Mouse (Mus musculus): ENCODE data around the gene Olfr312. TPM values are rescaled to one million over a fixed set of nuclear protein-coding genes. Genes with fewer than 3 reads are reported as not detected.
"Not testable (repeated sequence)": the region's sequence is repeated elsewhere in the genome, so short reads cannot be mapped to it uniquely, and the experiment has no call there.

The Olfr312 gene
- not detected for total RNA-seq (2021)

DNA sequence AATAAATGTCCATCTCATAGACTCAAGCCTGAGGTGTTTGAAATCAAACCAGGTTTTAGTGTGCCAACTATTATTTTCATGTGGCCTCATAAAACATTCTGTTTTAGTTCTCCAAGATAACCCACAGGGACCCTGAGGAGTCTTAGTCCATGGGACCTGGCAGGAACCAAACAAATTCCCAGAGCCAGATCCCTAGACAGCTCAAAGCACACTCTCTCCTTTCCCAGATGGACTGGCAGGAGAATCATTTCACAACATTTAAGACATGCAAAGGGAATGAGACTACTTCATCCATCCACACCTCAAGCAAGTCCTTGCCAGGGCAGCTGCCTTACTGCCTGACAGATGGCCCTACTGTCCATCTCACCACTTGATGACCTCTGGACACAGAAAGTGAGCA is at the start of gene Olfr312:
Olfr312 (plus strand) TSS at position 301 of the 400 bp plus-strand sequence.
- DNase-seq; intact Hi-C loops (cut with DNase I): not testable (repeated sequence)

DNA sequence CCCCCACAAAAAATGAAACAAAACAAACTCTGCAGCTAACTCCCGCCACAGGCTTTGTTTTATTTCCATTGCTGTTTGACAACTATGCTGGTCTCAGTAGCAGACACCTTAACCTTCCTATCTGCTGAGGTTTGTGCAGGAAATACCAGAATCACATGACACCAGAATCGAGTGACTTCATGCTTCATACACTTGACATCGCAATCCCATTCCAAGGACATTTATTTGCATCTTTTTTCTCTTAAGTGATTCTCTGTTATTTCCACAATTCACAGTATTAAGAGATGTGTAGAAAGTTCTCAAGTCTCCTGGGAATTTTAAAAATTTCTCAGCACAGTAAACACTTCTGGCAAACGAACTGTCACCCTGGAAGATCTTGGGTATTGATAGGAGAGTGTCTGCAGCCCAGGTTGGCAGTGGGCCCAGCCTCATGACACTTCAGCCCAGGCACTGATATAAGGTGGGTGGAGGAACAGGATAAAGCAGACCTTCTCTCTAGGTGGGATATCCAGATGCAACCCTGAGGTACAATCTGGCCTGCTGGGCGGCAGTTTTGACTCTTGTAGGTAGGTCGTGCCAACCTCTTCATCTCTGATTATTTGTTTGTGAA is 46.5 kb upstream of the Olfr312 start, which contains the start of gene Olfr314:
Olfr314 (plus strand) TSS at position 473 of the 610 bp plus-strand sequence.
- DNase-seq = no peak
- intact Hi-C loops (cut with DNase I) = no loop called here

GRCm38 (mm10) chr11:58784182-58784581 is 44.9 kb upstream of the Olfr312 start:
- intact Hi-C loops (cut with DNase I) = no loop called here
- no peak for DNase-seq

DNA sequence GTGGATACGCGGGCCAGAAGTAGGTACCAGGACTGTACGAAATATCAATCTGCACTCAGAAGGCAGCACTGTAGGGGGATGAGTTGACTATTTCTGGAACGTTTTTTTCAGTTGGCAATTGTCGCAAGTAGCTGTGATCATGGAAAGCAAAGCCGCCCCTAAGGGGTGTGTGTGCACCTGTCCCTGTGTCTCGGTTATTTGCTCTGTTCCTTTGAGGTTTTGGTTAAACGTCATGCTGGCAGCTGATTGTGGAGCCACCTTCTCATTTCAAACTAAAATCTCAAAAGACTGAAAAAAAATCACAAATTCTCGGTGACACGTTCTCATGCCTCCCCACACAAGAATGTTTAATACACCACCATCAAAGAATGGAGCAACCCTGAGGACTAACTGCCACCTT is 41.4 kb upstream of the Olfr312 start:
- intact Hi-C loops (cut with DNase I) = no loop called here
- no peak for DNase-seq

- DNase-seq = no peak
- intact Hi-C loops (cut with DNase I) = no loop called here
These were observed 40.7 kb upstream of the Olfr312 start for GRCm38 (mm10) chr11:58788346-58788745.

DNA sequence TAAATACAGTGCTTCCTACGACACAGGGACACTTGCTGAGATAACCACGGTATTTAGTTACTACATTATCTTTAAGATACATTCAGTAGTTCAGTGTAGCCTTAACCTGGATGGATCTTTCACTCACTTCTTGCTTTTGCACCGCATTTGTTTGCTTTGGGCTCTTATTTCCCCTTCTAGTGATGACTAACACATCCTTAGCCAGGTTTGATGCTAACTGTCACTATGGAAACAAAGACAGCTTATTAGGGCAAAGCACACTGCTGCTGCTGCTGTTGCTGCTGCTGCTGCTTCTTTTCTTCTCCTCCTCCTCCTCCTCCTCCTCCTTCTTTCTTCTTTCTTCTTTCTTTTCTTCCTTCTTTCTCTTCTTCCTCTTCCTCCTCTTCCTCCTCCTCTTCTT is 39.5 kb upstream of the Olfr312 start:
- no peak for DNase-seq
- intact Hi-C loops (cut with DNase I) = no loop called here

GRCm38 (mm10) chr11:58790053-58790452 is 39.0 kb upstream of the Olfr312 start:
- DNase-seq = no peak
- intact Hi-C loops (cut with DNase I) = no loop called here

- DNase-seq = no peak
- intact Hi-C loops (cut with DNase I) = no loop called here
These were observed 38.4 kb upstream of the Olfr312 start for GRCm38 (mm10) chr11:58790646-58791045.

GRCm38 (mm10) chr11:58795856-58796255 is 33.2 kb upstream of the Olfr312 start:
- intact Hi-C loops (cut with DNase I) = no loop called here
- DNase-seq = no peak

DNA sequence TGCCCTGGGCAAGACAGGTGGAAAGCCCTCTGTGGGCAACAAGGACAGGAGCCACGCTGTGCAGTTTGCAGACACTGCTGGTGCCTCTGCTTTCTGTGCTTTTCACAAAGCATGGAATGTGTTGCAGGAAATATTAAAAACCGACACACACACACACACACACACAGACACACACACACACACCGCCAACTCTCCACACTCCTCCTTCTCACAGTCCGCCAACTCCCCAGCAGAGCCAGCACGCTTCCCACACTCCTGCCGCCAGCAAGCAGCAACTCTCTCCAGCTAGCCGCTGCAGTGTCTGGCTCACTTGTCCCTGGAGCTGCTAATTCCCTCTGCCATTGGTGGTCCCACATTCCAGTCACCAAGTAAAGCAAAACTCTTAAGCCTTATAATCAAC is 32.2 kb upstream of the Olfr312 start:
- intact Hi-C loops (cut with DNase I) = no loop called here
- peak; percentile 7 to 34 for DNase-seq

DNA sequence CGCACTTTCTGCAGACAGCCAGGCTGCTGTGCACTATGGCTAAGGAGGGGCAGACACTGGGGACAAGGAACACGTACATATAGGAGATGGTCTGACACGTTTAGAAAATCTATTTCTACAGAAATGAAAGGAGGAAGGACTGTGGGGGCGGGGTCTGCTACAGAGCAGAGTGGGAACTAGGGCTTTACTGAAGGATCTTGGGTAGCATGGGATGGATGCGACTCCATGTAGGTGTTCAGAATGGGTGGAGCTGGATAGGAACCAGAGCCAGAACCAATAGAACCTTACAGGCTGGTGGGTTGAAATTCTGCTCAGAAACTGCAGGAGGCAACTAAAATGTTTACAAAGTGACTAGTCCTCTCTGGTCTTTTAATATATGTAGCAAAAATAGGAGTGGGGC is 29.3 kb upstream of the Olfr312 start:
- DNase-seq = no peak
- intact Hi-C loops (cut with DNase I) = no loop called here

DNA sequence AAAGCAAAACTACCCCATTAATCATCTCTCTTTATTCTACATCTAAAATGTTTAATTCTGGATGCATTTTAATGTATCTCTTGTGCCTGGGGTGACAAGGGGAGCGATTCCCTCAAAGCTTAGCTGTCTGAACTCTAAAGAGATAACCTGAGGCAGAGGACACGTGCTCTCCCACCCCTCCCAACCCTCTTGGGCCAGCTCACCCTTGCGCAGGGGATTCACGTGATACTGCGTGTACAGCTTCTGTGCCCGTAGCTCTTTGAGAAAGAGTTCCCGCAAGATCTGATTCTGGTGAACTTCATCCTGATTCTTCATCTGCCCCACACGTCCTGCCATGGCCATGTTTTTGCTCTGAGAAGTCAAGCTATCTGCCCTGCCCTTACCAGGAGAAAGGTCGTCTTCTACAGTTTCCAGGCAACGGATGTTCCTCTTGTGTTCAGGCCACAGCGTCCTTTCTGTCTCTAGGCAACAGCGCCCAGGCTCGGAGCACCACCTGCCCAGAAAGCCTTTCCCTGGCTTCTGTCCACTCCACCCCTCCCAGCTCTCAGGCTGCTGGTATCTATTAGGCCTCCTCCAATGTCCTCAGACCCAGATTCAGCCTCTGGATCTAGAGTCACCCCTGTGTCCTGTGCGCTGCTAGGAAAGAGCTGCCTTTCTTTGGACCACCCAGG is 27.3 kb upstream of the Olfr312 start, which contains the start of gene Fam183b:
Fam183b (minus strand) TSS at position 403 of the 671 bp plus-strand sequence.
- intact Hi-C loops (cut with DNase I) = no loop called here

DNA sequence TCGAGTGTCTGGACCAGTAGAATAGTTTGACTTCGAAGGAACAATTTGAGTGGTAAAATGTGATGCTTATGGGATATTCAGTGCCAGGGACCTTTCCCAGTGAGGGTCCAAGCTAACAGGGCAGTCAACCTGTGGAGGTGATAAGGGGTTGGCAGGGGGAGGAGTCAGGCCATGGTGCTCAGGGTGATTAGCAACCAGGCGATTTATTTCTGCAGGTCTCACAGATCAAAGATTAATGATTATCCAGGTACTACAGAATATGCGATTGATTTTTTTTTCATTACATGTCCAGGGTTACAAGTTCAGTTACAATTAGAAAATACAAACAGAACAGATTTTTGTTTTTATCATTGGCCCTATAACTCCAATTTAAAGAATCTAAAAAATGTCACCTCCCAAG is 25.2 kb upstream of the Olfr312 start:
- no peak for DNase-seq
- intact Hi-C loops (cut with DNase I) = no loop called here

More for the DNA sequence above, 27.3 kb upstream of the Olfr312 start, which contains the start of gene Fam183b:
- peak; percentile 23 to 29 for DNase-seq

DNA sequence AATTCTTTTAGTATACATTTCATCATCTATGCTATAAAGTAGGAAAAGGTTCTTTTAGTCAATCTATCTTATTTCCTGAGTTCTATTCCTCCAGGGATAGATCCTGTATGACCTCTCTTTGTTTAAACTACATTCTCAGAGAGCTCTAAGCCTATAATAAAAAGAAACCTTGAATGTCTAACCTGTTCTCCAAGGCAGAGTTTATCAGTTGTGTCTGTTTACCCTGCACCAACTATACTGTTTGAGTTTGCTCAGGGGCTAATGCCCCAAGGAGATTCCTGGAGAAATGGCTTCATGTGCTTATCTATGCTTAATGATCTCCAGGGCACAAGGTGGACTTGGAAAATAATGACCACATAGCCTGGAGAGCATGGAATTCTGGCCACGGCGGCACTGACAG is 24.6 kb upstream of the Olfr312 start:
- DNase-seq = no peak
- intact Hi-C loops (cut with DNase I) = no loop called here

GRCm38 (mm10) chr11:58812001-58812400 is 17.0 kb upstream of the Olfr312 start:
- DNase-seq = no peak
- intact Hi-C loops (cut with DNase I) = no loop called here

DNA sequence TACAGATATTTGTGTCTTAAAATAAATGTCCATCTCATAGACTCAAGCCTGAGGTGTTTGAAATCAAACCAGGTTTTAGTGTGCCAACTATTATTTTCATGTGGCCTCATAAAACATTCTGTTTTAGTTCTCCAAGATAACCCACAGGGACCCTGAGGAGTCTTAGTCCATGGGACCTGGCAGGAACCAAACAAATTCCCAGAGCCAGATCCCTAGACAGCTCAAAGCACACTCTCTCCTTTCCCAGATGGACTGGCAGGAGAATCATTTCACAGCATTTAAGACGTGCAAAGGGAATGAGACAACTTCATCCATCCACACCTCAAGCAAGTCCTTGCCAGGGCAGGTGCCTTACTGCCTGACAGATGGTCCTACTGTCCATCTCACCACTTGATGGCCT is 14.3 kb upstream of the Olfr312 start, which contains the start of gene Olfr313:
Olfr313 (plus strand) TSS at position 301 of the 400 bp plus-strand sequence.
- intact Hi-C loops (cut with DNase I) = not testable (repeated sequence)

GRCm38 (mm10) chr11:58815676-58816075 is 13.4 kb upstream of the Olfr312 start:
- no peak for DNase-seq
- intact Hi-C loops (cut with DNase I) = no loop called here

More for the DNA sequence above, 14.3 kb upstream of the Olfr312 start, which contains the start of gene Olfr313:
- DNase-seq = not testable (repeated sequence)

GRCm38 (mm10) chr11:58829764-58830163 is 727 bp downstream of the Olfr312 start:
- no peak for DNase-seq
- intact Hi-C loops (cut with DNase I) = no loop called here

GRCm38 (mm10) chr11:58832541-58832940 is 3.5 kb downstream of the Olfr312 start:
- DNase-seq = not testable (repeated sequence)

DNA sequence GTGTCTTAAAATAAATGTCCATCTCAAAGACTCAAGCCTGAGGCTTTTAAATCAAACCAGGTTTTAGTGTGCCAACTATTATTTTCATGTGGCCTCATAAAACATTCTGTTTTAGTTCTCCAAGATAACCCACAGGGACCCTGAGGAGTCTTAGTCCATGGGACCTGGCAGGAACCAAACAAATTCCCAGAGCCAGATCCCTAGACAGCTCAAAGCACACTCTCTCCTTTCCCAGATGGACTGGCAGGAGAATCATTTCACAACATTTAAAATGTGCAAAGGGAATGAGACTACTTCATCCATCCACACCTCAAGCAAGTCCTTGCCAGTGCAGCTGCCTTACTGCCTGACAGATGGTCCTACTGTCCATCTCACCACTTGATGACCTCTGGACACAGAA is 9.9 kb downstream of the Olfr312 start, which contains the start of gene Olfr311:
Olfr311 (plus strand) TSS at position 301 of the 400 bp plus-strand sequence.
- DNase-seq; intact Hi-C loops (cut with DNase I): not testable (repeated sequence)

More at GRCm38 (mm10) chr11:58832541-58832940, 3.5 kb downstream of the Olfr312 start:
- intact Hi-C loops (cut with DNase I) = not testable (repeated sequence)

DNA sequence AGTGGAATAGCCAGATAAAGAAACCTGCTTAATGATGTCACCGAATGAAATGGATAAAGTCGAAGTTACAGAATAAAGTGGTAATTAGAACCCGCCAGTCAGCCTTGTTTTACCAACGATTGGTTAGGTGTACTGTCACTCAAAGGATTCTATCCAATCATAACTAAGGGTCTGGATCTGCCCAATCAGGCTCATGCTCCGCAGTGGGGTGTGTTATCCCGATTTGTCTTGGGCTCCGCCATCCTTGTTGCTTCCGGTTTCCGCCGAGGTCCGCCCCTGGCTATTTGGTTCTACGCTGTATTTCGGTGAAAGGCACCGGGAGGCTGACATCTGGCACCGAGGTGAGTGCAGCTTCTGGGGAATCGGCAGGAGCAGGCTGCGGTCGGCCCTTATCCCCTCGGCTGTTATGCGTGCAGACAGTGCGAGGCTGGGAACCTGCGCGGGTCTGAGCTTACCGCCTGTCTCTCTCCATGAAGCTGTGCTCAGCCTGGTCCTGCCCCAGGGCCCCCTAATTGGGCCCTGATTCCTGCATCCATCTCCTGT is 18.0 kb downstream of the Olfr312 start, which contains the start of gene Gm12258:
Gm12258 (plus strand) TSS at position 240 of the 543 bp plus-strand sequence.
- peak; percentile 96 to 97 for DNase-seq
- intact Hi-C loops (cut with DNase I) = no loop called here

Data from heart, postnatal 10 days (tissue).